Mouse (Mus musculus) stomach, embryonic 15.5 days (tissue): ENCODE results near the gene Sox15. TPM values are rescaled to one million over a fixed set of nuclear protein-coding genes. Genes with fewer than 3 reads are reported as not detected.

ENCODE experiments used
- ATAC-seq: fragments of 200-750 bp; cut with Nextera tagmentation; 2 replicates; pipeline ENCODE4 v1.8.0; 2017; ENCODE audit warnings: low read depth, moderate number of reproducible peaks, moderate TSS enrichment; ENCODE audit not compliant: insufficient read depth, low FRiP score
- H3K27ac ChIP-seq: fragments of 300-500 bp; sonication (generic); 2 replicates; pipeline ENCODE4 v1.5.1; 2015; ENCODE audit warnings: mild to moderate bottlenecking, inconsistent platforms
- H3K27me3 ChIP-seq: fragments of 300-500 bp; sonication (generic); replicated peaks from 2 replicates; pipeline ENCODE4 v1.6.1; 2015; ENCODE audit warnings: inconsistent platforms
- H3K36me3 ChIP-seq: fragments of 300-500 bp; sonication (generic); 2 replicates; pipeline ENCODE4 v1.6.1; 2015; ENCODE audit warnings: inconsistent platforms
- H3K4me1 ChIP-seq: fragments of 300-500 bp; sonication (generic); 2 replicates; pipeline ENCODE4 v1.6.1; 2015; ENCODE audit warnings: inconsistent platforms
- H3K4me2 ChIP-seq: fragments of 300-500 bp; sonication (generic); 2 replicates; pipeline ENCODE4 v1.6.1; 2015; ENCODE audit warnings: mild to moderate bottlenecking, inconsistent platforms
- H3K4me3 ChIP-seq: fragments of 300-500 bp; sonication (generic); replicated peaks from 2 replicates; pipeline ENCODE4 v1.5.1; 2015; ENCODE audit warnings: inconsistent platforms
- H3K9ac ChIP-seq: fragments of 300-500 bp; sonication (generic); 2 replicates; pipeline ENCODE4 v1.6.1; 2015; ENCODE audit warnings: inconsistent platforms
- H3K9me3 ChIP-seq: fragments of 300-500 bp; sonication (generic); 2 replicates; pipeline ENCODE4 v1.6.1; 2016; ENCODE audit warnings: inconsistent platforms
- WGBS: fragments of 180-500 bp; shearing (Covaris S2); methylation state at CpG from one replicate; pipeline ENCODE4 v1.1.7; 2015; 5-methylcytosine and 5-hydroxymethylcytosine counted together
- polyA plus RNA-seq: library from polyadenylated mRNA; unstranded; fragments of >200 nt; fragmentation: Nextera tagmentation; extraction: Ambion mirVana; gene quantifications from 2 replicates; pipeline ENCODE4 v1.2.1, GENCODE M21; 2015

The Sox15 gene
- polyA plus RNA-seq, 1 experiment from 2014 or later, result 6.0 TPM

DNA sequence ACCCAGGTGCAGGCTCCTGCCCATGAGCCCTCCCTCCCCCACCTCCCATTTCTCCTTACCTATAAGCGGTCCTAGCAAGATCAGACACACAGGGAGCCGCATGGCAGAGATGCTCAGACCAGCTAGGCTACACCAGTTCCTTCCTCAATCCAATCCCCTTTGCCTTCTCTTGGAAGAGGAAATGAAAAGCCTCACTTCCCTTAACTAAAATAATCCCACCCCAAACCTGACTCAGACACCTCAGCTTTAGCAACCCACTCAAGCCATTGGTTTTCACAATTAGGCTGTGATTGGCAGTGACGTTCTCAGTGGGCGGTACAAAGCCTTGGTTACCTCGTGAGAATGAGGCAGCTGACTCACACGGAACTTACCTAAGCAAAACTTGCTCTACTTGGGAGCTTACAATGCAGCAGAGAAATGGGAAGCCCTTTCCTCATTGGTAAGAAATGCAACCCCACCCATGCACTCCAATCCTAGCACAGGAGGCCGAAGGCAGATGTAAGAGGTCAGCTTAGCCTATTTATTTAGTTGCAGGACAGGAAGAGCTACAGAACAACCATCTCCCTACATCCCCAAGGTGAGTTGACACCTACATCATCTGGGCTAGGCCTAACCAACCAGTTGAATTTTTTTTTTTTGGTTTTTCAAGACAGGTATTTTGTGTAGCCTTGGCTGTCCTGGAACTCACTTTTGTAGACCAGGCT is 11.0 kb downstream of the Sox15 start, which contains the start of gene Cd68:
Gene Cd68 (minus strand): TSS at position 193 of the 704 bp plus-strand sequence.
- no peaks in the 10 kb centered on the region for H3K27me3 ChIP-seq
- H3K27ac ChIP-seq, result peak within 1 kb of the TSS; percentile 59; the same call in 1 of the 2 replicates
- H3K4me1 ChIP-seq, result peaks cover 25% of the 10 kb centered on the region
- peak within 1 kb of the TSS; percentile 8; the same call in 1 of the 2 replicates for H3K4me2 ChIP-seq
- WGBS, result 22% methylated on average over 7 of the region's 7 CpGs
- H3K9me3 ChIP-seq, result no peaks in the 10 kb centered on the region
- H3K4me3 ChIP-seq, result no peak within 1 kb of the TSS
- peaks cover 50% of the 10 kb centered on the region for H3K36me3 ChIP-seq
- no peak for ATAC-seq
- no peak within 1 kb of the TSS for H3K9ac ChIP-seq

DNA sequence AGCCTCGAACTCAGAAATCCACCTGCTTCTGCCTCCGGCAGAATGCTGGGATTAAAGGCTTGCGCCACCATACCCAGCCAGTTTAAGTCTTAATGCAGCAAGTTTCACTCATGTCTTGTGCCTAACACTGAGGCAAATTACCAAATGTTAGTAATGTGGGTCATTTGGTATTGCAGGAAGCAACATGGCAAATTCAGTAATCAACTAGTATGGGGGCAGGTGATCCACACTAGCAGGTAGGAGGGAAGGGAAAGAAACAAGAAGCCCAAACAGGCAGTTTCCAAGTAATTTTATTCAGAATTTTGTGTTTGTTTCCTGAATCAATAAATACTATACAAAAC is 11.5 kb downstream of the Sox15 start:
- ATAC-seq, result no peak
- Histone ChIP-seq H3K9me3 (no peaks in the 10 kb centered on the region), H3K4me3 (no peak overlapping the region), H3K9ac (no peak overlapping the region), H3K27ac (peak overlapping the region; percentile 17; the same call in 1 of the 2 replicates), H3K4me2 (no peak overlapping the region), H3K4me1 (peaks cover 20% of the 10 kb centered on the region), H3K27me3 (no peaks in the 10 kb centered on the region), H3K36me3 (peaks cover 50% of the 10 kb centered on the region)
- 72% methylated on average over 3 of the region's 3 CpGs for WGBS

DNA sequence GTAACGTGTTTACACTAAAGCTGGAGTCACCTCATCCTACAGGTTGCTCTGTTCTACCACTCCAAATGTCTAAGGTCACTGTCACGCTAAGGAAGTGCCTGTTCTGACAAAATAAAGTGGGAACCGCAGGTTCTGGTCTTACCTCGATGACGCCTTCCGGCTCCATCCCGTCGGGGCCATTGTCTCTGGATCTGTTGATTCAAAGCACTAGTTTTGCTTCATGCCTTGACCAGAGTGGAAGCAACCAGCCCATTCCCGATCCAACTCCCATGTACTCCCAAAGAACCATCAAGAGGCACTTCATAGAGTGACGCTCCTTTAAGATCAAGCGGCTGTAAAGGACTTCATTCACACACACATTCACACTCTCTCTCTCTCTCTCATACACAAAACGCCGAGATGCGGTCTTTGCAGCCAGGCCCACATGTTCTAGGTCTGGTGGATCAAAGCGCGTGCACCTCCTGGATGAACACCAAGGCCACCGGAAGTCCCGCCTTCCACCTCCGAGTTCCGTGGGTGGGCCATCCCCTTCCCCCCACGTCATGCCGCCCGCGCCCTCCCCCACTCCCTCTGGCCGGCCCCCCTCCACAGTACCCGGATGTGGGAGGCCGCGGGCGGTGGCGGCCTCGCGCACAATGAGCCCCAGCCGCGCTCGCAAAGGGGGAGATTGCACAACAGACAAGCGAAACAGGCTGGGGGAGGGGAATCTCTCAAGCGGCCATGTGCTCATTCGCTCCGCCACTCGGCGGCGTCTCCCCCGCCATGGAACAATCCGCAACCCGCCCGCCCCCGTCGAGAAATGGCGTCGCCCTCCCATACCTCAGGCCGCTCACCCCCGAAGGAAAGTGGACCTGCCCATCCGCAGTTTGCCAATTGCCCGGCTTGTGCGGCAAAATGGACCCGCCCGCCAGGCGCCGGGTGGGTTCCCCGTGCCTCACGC is 15.9 kb downstream of the Sox15 start:
- Histone ChIP-seq H3K36me3 (peaks cover 53% of the 10 kb centered on the region), H3K27me3 (no peaks in the 10 kb centered on the region), H3K27ac (peak overlapping the region; percentile 98), H3K9ac (peak overlapping the region; percentile 98), H3K4me3 (peak overlapping the region; percentile 99), H3K4me2 (peak overlapping the region; percentile 84), H3K4me1 (peaks cover 10% of the 10 kb centered on the region), H3K9me3 (no peaks in the 10 kb centered on the region)
- peak; percentile 61 for ATAC-seq
- WGBS, result under 1% methylated on average over 51 of the region's 61 CpGs

DNA sequence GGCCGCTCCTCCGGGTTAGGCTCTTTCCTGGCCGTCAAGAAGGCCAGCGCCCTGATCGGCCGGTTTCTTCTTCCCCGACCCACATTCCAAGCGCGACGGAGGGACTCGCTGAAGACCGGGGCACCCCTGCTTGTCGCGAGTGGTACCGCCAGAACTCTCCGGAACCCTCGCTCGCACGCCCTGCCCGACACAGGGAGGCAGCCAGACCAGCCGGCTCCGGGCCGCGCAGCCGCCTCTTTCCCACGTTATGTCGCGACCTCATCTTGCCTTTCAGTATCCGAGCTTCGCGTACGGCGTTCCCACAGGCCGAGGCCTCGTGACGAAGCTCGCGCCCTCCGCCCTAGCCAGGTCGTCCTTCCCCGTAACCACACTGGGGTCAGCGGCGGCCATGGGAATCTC is 16.6 kb downstream of the Sox15 start:
- no peaks in the 10 kb centered on the region for H3K9me3 ChIP-seq
- peak; percentile 5; the same call in 1 of the 2 replicates for ATAC-seq
- peak overlapping the region; percentile 98 for H3K9ac ChIP-seq
- H3K4me3 ChIP-seq, result peak overlapping the region; percentile 99
- H3K27ac ChIP-seq, result peak overlapping the region; percentile 98
- H3K4me2 ChIP-seq, result peak overlapping the region; percentile 84
- peaks cover 10% of the 10 kb centered on the region for H3K4me1 ChIP-seq
- H3K36me3 ChIP-seq, result peaks cover 54% of the 10 kb centered on the region
- no peaks in the 10 kb centered on the region for H3K27me3 ChIP-seq
- under 1% methylated on average over 43 of the region's 43 CpGs for WGBS

DNA sequence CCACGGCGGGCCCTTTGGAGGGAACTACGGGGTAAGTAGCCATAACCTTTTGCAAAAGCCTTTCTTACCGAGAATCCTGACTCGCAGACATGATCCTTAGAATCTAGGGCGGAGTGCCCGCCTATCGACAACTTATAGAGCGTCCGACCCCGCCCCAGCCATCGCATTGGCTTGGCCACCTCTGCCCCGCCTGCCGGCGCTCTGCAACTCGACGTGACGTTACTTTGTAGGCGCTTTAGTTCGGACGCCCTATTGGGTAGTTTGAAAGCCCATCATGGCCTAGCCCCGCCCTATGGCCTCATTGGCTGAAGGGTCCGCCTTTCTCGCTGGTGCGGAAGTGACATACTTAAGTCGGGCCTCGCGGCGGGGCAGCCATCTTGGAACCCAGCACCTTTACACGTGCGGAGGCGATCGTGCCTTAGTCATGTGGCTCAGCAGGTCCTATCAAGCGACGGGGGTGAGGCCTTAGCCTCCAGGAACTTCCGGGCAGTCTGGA is 17.1 kb downstream of the Sox15 start, which contains the start of gene Eif4a1:
Gene Eif4a1 (minus strand): TSS at position 213 of the 496 bp plus-strand sequence.
- Histone ChIP-seq H3K27me3 (no peaks in the 10 kb centered on the region), H3K4me3 (peak within 1 kb of the TSS; percentile 99), H3K27ac (peak within 1 kb of the TSS; percentile 98), H3K9ac (peak within 1 kb of the TSS; percentile 98), H3K4me2 (peak within 1 kb of the TSS; percentile 84), H3K4me1 (peaks cover 10% of the 10 kb centered on the region), H3K36me3 (peaks cover 54% of the 10 kb centered on the region), H3K9me3 (no peaks in the 10 kb centered on the region)
- WGBS, result under 1% methylated on average over 36 of the region's 36 CpGs
- peak; percentile 98 for ATAC-seq

DNA sequence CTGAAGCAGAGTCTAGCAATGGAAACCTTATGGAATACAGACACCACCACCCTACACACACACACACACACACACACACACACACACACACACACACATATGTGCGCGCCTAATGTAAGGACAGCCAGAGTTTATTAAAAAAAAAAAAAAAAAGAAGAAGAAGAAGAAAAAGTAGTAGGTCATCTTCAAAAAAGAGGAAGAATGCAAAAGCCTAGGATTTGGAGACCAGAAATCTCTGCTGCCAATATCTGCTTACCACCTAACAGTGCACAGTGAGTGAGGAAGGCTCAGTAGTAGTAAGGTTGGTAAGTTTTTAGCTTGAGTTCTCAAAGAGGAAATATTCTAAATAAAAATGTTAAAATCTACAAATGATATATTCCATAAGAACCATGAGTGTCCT is 24.0 kb downstream of the Sox15 start:
- ATAC-seq, result no peak
- peaks cover 29% of the 10 kb centered on the region for H3K4me1 ChIP-seq
- no peak overlapping the region for H3K4me3 ChIP-seq
- peaks cover 36% of the 10 kb centered on the region for H3K36me3 ChIP-seq
- H3K9ac ChIP-seq, result no peak overlapping the region
- no peak overlapping the region for H3K4me2 ChIP-seq
- no peaks in the 10 kb centered on the region for H3K9me3 ChIP-seq
- 94% methylated on average over 2 of the region's 2 CpGs for WGBS
- H3K27ac ChIP-seq, result no peak overlapping the region
- H3K27me3 ChIP-seq, result no peaks in the 10 kb centered on the region

DNA sequence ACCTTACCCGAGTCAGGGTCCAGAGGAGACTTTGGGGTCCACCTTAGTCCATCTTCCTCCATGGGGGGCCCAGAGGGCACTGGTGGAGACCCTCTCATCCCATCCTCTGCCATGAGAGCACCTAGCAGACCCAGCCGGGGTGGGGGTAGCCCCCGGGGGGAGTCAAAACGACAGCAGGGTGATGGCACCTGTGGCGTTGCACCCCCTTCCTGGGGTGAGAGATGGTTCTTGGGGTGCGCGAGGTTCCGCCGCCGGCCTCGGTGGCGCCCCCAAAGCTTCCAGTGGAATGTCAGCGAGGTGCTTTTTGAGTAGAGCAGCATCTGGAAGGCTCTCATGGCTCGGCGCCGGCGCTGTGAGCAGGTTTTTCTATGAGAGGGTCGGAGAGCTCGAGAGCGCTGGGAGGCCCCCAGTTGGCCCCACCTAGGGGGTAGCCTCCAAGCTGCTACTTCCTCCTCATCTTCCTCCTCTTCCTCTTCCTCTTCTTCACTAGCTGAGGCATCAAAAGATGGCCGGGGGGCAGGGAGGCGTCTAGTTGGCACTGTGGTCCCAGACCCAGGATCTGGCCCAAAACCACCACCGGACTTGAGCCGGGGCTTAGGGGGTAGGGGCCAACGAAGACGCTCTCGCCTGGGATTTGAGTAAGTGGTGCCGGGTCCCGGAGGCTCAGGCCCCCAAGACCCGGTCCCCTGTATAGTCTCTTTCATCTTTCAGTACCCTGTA is 25.2 kb downstream of the Sox15 start:
- no peaks in the 10 kb centered on the region for H3K9me3 ChIP-seq
- no peak for ATAC-seq
- peak overlapping the region; percentile 87; the same call in 1 of the 2 replicates for H3K9ac ChIP-seq
- 89% methylated on average over 30 of the region's 30 CpGs for WGBS
- H3K4me2 ChIP-seq, result peak overlapping the region; percentile 87
- H3K27me3 ChIP-seq, result no peaks in the 10 kb centered on the region
- peaks cover 28% of the 10 kb centered on the region for H3K36me3 ChIP-seq
- H3K27ac ChIP-seq, result no peak overlapping the region
- peak overlapping the region; percentile 92 for H3K4me3 ChIP-seq
- peaks cover 33% of the 10 kb centered on the region for H3K4me1 ChIP-seq

DNA sequence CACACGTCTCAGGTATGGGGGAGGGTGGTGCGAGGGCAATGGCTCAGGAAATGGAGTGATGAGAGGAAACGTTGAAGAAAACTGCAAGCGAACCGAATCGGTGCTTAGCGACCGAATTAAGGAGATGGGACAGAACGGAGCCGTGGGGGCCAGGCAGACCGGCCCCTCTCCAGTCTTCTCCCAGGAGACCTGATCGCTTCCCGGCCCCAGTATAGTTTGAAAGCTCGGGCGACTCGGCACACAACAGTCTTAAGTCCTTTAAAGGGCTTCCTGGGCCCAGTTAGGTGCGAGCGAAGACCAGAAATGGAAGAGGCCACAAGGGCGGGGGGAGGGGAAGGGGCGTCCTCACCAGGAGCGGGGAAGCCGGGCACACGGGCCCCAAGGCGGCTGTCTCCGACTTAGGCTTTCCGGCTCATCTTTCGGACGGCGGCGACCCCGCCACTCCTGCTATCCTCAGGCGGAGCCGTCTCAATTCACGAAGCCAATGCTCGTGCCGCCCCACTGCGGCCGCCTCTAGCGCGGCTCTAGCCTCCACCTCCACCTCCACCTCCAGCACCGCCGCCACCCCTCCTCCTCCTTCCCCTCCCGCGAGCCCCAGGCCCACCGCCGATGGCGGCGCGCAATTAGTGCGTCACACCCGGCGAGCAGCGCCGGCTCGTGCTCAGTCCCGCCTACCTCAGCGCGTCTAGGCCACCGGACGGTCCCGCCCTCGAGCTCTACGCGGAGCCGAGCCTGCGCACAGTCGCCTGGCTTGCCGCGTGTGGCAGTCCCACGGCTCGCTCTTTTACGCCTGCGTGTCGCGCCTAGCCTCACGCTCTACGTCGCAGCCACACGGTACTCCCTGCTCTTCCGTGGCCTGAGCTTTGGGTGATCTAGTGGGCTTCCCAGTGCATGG is 26.4 kb downstream of the Sox15 start, which contains the start of gene Senp3:
Gene Senp3 (minus strand): TSS at position 771 of the 895 bp plus-strand sequence.
- Histone ChIP-seq H3K4me3 (peak within 1 kb of the TSS; percentile 92), H3K9me3 (no peaks in the 10 kb centered on the region), H3K27ac (peak within 1 kb of the TSS; percentile 98), H3K27me3 (no peaks in the 10 kb centered on the region), H3K9ac (peak within 1 kb of the TSS; percentile 87), H3K36me3 (peaks cover 16% of the 10 kb centered on the region), H3K4me2 (peak within 1 kb of the TSS; percentile 87), H3K4me1 (peaks cover 45% of the 10 kb centered on the region)
- WGBS, result under 1% methylated on average over 80 of the region's 80 CpGs
- ATAC-seq, result peak; percentile 94

DNA sequence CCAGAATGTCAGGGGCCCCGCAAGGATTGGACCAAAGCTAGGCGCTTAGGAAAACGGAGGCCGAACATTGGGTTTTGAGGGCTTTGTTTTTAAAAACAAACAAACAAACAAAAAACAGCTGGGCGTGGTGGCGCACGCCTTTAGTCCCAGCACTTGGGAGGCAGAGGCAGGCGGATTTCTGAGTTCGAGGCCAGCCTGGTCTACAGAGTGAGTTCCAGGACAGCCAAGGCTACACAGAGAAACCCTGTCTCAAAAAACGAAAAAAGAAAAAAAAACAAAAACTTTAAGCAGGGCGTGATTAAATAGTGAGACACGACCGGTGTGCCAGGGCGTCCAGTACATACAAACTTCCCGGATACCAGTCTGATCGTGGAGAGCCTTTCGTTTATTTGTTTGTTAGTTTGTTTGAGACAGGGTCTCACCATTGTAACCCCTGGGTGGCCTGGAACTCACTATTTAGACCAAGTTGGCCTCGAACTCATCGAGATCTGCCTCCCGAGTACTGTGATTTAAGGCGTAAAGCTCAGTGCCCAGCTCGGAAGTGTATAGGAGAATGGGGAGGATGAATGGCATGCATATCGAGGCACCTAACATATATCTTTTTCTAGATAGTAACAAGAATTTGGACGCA is 27.2 kb downstream of the Sox15 start:
- peak overlapping the region; percentile 87 for H3K4me2 ChIP-seq
- H3K27me3 ChIP-seq, result no peaks in the 10 kb centered on the region
- ATAC-seq, result no peak
- peak overlapping the region; percentile 92 for H3K4me3 ChIP-seq
- H3K9ac ChIP-seq, result peak overlapping the region; percentile 46
- H3K36me3 ChIP-seq, result peaks cover 14% of the 10 kb centered on the region
- peaks cover 48% of the 10 kb centered on the region for H3K4me1 ChIP-seq
- peak overlapping the region; percentile 98 for H3K27ac ChIP-seq
- 20% methylated on average over 24 of the region's 24 CpGs for WGBS
- no peaks in the 10 kb centered on the region for H3K9me3 ChIP-seq

DNA sequence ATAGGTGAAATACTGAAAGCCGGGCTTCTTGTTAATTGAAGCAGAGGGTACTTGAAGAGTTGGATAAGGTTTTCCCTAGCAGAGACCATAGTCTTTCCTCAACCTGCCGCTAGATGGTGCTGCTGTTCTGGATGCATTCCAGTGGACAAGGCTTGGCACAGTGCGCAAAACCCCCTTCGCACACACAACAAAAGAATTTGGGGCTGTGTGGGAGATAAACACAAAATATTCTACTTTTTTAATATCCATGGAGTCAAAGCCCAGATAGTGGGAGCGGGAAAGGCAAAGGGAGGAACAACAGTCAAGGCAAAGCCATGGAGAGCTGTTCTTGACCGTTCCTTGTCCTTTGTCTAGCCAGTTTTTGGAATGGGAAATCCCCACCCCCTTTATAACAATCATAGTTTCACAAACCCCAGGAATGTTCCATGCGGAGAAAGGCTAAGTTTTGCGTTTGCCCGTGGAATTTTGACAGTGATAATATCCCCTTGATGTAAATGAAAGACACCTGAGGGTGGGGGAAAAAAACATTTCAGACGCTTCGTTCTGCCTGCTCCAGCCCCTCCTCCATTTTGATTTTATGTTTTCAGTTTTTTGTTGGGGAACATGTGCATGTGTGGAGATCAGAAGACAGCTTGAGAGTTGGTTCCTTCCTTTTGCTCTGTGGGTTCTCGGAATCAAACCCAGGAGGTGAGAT is 27.9 kb downstream of the Sox15 start:
- WGBS, result 13% methylated on average over 12 of the region's 12 CpGs
- no peaks in the 10 kb centered on the region for H3K9me3 ChIP-seq
- H3K4me3 ChIP-seq, result peak overlapping the region; percentile 92
- no peaks in the 10 kb centered on the region for H3K27me3 ChIP-seq
- peaks cover 48% of the 10 kb centered on the region for H3K4me1 ChIP-seq
- peaks cover 12% of the 10 kb centered on the region for H3K36me3 ChIP-seq
- peak overlapping the region; percentile 98 for H3K27ac ChIP-seq
- H3K9ac ChIP-seq, result peak overlapping the region; percentile 16; the same call in 1 of the 2 replicates
- H3K4me2 ChIP-seq, result peak overlapping the region; percentile 87
- ATAC-seq, result no peak
